Mouse (Mus musculus) testis, postnatal 10 days (tissue): ENCODE measurements around the gene Il16.

ENCODE experiments used
- DNase-seq: peaks from one replicate; pipeline ENCODE4 v3.0.0; 2021; ENCODE audit warnings: low spot score

Il16 gene

GRCm38 (mm10) chr7:83745413-83746106, at the start of gene Il16:
Gene Il16 (minus strand): TSS chr7:83745726.
- DNase-seq, result no peak

DNA sequence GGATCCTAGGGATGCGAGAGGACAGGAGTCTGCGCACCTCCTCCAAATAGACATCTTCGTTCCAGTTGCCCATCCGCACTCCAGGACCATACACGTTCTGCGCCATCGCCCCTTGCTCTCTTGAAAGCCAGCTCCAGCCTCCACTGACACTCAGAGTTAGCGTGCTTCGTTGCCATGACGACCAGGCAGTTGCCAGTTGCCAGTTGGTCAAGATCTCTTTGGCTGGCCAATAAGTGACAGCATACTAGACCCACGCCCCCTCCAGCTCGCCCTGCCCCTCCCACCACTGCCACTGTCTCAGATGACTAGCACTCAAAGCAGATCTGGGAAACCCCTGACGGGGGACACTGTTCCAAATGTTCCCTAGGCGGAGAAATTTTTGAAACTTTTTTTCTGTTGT, 49.2 kb upstream of the Il16 start, which contains the start of gene Cfap161:
TSS of gene Cfap161 (minus strand) at position 176 of the 400 bp plus-strand sequence.
- DNase-seq, result peak; percentile 76

GRCm38 (mm10) chr7:83794006-83794683, 48.6 kb upstream of the Il16 start:
- no peak for DNase-seq

GRCm38 (mm10) chr7:83780881-83781280, 35.4 kb upstream of the Il16 start:
- DNase-seq, result no peak

DNA sequence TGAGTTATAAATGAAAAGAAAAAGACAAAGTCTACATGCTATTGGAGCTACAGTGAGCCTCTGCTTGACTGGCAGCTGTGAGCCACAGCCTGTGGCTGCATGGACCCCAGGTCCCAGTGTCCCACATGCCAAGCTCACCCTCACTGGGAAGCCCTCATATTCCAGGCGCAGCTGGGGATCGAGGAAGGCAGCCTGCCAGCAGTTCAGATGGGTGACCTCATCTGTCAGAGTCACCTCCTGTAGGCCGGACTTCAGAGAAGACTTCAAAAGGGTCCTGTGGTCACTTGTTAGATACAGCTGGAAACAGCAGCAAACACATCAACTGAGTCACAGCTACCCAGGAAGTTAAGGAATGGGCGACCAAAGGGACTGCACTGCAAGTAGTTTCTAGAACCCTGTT, 34.5 kb upstream of the Il16 start:
- DNase-seq, result no peak

DNA sequence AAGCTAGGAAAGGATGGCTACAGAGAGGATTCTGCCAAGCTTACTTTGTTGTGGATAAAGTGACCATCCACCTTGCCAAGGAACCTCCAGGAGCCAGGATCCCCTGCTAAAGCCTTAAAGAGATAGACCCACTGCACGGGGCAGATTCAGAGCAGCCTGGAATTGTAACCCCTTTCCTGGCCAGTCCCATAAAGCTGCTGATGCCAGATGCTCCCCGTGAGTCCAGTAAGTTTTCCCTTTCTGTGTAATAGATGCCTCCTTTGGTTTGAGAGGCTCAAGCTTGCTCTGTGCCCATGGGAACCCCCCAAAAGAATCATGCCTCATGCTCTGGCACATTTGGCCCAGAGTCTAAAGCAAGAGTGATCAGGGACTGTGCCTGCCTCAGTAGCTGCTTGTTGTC, 33.5 kb upstream of the Il16 start:
- DNase-seq, result no peak

DNA sequence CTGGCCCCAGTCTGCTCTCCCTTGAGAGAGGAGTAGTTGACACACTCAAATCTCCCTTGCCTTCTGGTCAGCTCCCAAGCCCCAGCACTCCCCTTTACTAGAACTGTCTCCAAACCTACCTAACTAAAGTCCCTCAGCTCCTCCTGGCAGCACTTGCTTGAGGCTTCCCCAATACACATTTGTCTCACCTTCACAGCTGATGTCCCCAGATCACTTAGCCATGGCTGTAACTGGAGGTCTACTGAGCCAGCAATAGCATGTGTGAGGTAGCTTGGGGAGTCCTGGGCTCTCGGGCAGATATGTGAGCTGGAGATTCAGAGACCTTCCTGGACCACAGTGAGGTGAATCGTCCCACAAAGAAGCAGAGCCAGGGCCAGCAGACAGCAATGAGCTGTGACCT, 33.0 kb upstream of the Il16 start:
- no peak for DNase-seq

- no peak for DNase-seq
Measured at GRCm38 (mm10) chr7:83774721-83775120, 29.2 kb upstream of the Il16 start.

DNA sequence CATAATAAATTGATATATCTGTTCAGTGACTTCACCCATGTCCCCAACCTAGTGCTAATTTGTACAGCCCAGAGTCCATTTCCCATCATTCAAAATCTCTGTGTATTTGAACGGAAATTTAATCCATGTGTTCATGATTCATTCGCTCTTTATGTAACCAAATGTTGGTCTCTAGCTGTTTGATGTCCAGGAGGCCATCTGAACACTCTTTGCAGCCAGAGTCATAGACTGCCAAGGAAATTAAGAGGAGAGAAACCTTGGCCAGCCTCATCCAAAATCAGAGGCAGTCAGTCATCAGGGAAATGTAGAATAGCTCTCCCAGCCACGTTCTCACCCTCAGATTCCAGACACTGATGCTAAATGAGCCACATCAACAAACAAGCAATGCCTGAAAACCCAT, 18.1 kb upstream of the Il16 start:
- no peak for DNase-seq

DNA sequence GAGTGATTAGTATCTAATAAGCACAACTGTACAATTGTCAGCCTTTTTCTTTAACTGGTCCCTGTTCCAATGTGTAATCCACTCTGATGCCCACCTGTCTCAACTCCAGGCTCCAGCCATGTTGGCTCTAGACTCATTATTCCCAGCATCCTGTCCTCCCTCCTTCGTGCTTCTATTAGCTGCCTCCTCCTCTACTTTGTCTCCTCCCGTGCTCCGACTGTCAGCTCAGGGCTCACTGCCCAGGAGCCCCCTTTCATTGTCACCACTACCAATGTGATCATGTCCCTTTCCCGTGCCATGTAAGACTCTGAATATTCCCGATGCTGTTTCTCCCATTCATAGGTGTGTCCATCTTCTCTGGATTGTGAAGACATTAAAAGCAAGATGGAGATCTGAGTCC, 16.8 kb upstream of the Il16 start:
- DNase-seq, result no peak

DNA sequence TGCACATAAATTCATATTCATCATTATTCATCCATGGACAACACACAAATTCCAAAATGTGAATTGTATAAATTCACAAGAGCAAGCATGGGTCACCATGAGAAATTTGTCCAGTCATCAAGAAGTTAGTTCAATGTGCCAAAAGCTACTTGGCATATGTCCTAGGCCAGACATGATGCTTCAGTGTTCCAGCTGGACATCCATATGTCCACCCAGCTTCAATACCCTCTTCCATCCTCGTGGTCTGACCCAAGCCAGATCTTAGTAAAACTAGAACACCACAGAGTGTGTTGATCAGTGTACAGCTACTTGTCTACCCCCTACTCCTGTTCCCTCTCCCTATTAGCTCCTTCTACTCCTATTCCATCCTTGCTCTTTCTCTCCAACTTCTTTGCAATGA, 5.5 kb upstream of the Il16 start:
- no peak for DNase-seq

GRCm38 (mm10) chr7:83748405-83748804, 2.9 kb upstream of the Il16 start:
- DNase-seq, result no peak

DNA sequence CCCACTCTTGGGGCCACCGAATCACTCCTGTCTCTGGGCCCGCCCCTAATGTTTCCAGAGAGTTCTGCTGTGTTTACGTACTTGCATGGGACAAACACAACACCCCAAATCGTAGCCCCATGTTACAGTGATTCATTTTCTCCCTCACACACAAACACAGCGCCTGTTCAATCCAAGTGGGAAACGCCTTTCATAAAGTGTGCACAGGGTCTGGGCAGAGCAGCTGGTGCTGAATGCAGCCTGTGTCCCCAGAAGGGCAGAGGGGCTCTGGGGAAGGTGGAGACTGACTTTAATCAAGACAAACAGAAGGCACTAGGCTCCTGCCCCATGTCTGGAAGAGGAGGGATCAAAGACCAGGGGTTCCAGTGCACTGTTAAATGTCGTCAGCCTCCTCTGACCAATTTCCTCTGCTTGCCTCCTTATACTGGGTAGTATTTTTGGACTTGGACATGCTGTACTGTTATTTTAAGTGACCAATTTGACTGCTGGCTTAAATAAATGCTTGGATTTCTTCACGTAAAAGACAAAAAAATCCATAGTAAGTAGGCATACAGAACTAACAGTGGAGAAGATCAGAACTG, 671 bp upstream of the Il16 start:
- no peak for DNase-seq

- no peak for DNase-seq
Measured at GRCm38 (mm10) chr7:83745065-83745412, 487 bp downstream of the Il16 start.

DNA sequence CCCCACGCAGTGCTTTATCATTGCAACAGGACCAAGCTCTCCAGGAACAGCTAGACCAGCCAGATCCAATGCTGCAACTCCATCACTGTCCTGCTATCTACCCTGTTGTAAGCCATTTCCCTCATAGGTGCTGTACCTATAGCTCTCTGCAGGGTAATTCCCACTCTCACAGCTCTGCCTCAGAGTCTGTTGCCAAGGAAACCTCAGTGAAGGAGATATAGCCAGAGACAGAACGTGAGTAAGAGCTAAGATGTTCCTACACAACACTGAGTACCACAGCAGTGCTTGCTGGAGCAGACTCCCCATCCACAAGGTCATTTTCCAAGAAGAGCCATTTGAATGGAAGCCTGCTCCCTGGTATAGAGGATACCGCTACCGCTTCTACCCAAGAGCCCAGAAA, 1.3 kb downstream of the Il16 start:
- DNase-seq, result no peak

- DNase-seq, result no peak
Measured at GRCm38 (mm10) chr7:83742690-83743089, 2.8 kb downstream of the Il16 start.

DNA sequence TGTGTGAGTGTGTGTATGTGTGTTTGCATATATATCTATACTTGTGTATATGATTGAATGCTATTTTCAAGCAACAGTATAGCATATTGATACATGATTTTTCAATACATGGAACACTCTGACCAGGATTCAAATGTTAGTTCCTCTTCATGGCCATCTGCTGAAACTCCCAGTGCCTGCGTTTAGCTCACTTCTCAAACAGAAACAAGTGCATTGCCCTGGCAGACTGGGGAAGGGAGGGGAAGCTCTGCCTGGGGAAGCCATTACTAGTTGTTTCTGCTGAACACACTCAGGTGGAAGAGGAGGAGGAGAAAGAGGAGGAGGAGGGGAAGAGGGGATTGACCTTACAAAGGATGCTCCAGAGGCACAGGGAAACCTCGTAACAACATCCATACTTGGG, 3.5 kb downstream of the Il16 start:
- DNase-seq, result no peak

- no peak for DNase-seq
Measured at GRCm38 (mm10) chr7:83739680-83740310, 5.7 kb downstream of the Il16 start.

DNA sequence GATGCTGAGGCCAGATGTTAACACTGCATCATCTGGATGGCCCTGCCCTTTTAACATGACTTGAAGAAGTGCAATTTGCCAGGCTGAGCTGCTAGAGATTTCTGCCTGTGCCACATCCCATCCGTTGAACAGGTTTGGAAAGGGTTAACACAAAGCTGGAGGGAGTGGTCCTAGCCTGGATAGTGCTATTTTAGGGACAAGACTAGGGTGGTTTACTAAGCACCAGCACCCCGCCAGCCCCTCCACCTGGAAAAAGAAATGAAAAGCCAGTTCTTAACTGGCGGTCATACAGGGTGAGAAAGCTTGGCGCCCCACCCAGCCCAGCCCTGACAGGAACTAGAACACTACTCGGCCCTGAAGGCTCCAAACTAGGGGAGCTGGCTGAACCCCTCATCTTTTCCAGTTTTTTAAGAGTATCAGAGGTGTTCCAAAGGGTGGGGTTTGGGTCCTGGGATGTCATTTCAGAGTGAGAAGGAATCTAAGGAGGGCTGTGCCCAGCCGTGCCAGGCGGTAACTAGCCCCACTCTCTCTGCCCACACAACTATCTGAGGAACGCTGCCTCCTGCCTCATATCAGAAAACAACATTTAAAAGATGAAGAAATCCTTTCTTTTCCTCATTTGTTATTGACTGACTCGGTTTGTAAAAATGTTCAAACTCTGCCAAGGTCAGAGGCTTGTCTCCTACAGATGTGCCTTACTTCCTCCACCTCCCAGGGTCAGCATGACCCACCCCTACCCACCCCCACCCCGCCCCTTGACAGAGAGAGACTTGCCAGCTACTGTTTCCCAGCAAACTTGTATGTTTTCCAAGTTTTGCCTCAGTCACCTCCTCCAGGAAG, 6.7 kb downstream of the Il16 start:
- DNase-seq, result no peak

GRCm38 (mm10) chr7:83737914-83738490, 7.5 kb downstream of the Il16 start:
- DNase-seq, result no peak

DNA sequence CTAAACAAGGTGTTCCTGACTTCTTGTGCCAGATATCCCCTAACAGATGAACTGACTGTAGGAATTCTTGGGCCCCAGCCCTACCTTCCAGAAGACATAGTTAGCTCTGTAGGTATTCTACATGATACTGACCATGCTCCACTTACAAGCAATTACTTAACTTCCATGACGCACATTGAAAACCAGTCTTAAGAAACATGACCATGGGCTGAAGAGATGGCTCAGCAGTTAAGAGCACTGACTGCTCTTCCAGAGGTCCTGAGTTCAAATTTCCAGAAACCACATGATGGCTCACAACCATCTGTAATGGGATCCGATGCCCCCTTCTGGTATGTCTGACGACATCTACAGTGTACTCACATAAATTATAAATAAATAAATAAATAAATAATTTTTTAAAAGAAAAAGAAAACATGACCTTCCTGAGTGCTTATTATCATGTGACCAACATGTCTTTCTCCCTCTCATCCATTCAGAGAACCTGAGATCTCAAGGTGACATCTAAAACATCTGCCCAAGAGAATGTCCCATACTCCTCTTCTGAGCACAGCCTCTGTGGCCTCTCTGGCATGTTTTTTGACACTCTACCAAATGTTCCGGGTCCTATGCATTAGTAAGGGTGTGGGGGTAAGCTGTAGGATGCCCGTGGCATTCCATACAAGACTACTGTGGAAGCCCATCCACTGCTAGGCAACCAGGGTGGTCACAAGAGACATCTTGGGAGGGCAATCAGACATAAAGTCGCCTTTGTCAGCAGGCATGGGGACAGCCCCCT, 9.0 kb downstream of the Il16 start:
- no peak for DNase-seq
